Mouse (Mus musculus) c-Kit-positive CD71-negative TER-119-negative erythroid progenitor cells, embryonic 14.5 days (primary cell): ENCODE measurements around the gene Zmym6.
A peak's percentile ranks its signal among the peaks of the same experiment; 100 is the strongest.

Experiments used
- DNase-seq: peaks from one replicate; pipeline ENCODE4 v3.0.0-alpha.2; 2013; ENCODE audit warnings: low read depth

Gene Zmym6

GRCm38 (mm10) chr4:127124331-127124730 lies 47.1 kb downstream of the Zmym6 start:
- DNase-seq: no peak

GRCm38 (mm10) chr4:127125834-127126463 lies 48.8 kb downstream of the Zmym6 start:
- DNase-seq: peak; percentile 79

GRCm38 (mm10) chr4:127134687-127135086 lies 57.5 kb downstream of the Zmym6 start:
- DNase-seq: no peak

- no peak for DNase-seq
Observed at GRCm38 (mm10) chr4:127137591-127137990, 60.4 kb downstream of the Zmym6 start.

DNA sequence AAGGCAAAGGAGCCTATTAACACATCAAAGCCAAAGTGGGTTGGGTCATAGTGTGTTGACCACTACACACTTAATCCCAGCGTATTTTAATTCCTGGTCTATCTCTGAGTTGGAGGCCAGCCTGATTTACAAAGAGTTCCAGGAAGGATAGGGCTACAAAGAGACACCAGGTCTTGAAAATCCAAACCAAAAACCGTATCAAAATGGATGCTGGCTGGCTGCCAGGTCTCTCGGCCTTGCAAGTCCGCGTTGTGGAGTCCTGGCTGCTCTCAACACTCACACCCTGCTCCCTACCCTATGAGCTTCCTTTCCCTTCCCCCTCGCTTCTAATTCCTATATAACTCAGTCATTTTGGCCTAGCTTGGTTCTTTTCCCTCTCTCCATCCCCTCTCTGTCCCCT lies 61.3 kb downstream of the Zmym6 start:
- DNase-seq: no peak

DNA sequence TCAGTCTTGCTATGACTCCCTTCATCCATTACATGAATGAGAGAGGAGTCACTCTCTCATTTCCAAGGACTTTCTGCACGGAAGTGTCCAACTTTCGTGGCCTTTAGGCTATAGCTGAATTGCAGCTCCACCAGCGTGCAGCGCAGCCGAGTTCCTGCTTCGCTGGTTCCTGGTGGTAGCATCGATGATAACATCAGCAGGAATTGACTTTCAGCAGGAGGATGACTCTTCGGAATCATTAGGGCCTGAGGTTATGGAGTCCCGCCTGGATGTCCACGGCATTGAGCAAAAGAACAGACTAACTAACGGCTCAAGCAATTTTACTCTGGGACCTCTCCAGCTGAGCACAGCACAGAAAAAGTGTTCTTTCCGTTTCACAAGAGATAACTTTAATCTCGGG lies 72.8 kb downstream of the Zmym6 start:
- no peak for DNase-seq

DNA sequence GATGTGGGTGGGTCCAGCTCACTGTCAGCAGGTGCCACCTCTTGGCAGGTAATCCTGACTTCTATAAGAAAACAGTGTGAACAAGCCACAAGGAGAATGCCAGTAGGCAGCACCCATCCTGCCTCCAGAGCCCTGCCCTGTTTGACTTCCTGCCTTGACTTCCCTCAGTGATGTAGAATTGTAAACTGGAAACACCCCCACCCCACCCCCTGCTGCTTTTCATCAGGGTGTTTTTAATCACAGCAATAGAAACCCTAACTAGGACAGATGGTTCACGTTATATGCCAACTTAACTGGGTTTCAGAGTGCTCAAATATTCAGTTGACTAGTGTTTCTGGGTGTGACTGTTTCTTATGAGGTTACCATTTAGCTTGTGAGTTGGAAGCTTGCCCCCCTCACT lies 76.2 kb downstream of the Zmym6 start:
- no peak for DNase-seq

- DNase-seq: no peak
Observed at GRCm38 (mm10) chr4:127155757-127156156, 78.6 kb downstream of the Zmym6 start.

GRCm38 (mm10) chr4:127157746-127158145 lies 80.6 kb downstream of the Zmym6 start:
- no peak for DNase-seq

DNA sequence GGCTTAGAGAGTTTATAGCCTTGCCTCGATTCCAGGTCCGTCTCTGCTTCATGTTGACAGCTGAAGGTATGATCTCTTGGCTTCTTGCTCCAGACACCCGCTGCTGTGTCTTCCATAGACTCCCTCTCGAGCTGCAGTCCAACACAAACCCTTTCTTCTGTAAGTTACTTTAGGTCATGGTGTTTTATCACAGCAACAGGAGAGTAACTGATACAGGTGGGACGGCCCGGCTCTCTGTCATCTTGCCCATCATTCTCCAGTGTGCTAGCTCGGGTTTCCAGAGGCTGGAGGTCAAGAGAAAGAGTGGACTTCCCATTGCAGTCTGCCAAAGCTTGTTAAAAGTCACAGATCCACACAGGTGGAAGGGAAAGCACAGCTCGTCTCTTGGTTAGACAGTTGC lies 86.7 kb downstream of the Zmym6 start:
- DNase-seq: no peak

GRCm38 (mm10) chr4:127167096-127167495 lies 89.9 kb downstream of the Zmym6 start:
- no peak for DNase-seq

DNA sequence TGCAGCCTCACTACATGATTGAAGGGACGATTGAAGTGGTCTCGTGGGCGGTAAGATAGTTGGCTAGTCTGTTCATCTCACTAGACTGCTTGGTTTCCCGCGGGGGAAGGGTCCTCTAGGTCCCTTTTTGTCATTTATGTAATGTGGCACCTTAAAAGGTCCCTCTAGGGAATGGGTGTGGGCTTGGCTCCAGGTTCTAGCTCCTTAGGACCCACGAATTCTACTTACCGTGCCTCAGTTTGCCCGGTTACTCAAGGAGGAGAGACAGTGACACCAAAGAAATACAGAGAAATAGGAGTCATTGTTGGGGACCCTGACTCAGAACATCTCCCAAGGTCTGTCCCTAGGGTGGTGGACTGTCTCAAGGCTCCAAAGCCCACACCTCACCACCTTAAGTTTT lies 90.5 kb downstream of the Zmym6 start:
- DNase-seq: no peak

DNA sequence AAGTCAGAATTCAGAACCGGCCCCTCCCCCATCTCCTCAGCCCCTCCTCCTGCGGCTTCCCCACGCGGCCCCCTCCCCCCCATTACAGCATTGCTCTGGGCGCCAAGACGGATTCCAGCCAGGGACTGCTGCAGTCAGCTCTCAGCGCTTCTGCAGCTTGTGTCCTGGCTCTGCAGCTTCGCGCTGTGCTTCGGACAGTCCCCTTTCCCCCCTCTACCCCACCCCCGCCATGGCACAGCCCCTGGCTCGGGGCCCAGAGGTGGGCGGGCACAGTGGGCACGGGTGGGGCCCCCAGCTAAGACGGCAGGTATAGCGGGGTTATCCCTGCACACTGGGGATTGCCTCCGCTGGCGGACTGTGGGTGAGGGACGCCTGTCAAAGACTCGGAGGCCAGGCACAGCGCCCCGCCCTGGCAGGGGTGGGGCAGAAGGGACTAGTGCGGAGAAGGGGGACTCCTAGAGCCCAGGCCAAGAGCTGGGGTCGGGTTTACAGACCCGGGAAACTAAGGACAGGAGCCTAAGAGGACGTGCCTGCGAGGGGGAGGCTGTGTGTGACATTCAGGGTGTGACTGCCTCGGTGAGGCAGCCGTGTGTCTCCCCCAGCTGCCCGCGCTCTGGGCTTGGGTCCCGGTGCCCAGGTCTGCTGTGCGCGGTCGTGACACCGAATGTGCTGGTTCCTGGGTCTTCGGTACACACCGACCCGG lies 91.2 kb downstream of the Zmym6 start:
- DNase-seq: no peak

DNA sequence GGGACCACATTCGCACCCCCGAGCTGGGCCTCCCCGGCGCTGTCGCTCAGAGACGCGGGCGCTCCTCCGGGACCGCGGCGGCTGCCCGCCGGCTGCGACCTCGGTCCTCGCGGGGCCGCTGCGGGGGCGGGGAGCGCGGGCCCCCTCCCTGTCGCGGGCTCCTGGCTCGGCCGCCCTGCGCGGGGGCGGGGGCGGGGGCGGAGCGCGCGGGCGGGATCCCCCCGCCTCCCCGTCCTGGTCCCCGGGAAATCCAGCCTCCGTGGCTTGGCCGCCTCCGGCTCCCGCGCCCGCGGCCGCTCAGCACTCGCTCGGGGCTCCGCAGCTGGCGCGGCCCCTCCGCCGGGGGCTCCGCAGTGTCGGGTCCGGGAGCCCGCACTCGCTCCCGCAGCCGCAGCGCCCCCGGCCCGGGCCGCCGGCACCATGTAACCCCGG lies 91.7 kb downstream of the Zmym6 start, which contains the start of gene Dlgap3:
Gene Dlgap3, plus strand, starts transcription at position 291 of the 432 bp plus-strand sequence.
- DNase-seq: no peak

GRCm38 (mm10) chr4:127169346-127170221 lies 92.4 kb downstream of the Zmym6 start:
- DNase-seq: no peak

DNA sequence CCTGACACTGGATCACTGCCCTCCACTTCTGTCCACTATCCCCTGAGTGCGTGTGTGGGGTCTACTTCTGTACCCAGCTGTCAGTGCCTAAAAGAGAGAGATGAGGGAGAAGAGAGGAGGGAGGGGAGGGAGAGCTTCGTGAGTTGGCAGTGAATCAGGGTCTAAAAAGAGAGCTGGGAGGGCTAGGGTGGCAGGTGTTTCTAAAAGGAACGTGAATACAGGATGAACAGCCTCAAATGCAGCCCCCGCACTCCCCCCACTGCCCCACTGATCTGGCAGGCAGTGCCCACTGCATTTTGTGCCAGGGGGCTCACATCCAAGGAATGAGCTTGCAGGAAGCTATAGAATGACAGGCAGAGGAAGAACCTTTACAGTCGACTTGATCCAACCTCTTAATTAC lies 93.7 kb downstream of the Zmym6 start:
- no peak for DNase-seq

GRCm38 (mm10) chr4:127171341-127171905 lies 94.2 kb downstream of the Zmym6 start:
- no peak for DNase-seq

DNA sequence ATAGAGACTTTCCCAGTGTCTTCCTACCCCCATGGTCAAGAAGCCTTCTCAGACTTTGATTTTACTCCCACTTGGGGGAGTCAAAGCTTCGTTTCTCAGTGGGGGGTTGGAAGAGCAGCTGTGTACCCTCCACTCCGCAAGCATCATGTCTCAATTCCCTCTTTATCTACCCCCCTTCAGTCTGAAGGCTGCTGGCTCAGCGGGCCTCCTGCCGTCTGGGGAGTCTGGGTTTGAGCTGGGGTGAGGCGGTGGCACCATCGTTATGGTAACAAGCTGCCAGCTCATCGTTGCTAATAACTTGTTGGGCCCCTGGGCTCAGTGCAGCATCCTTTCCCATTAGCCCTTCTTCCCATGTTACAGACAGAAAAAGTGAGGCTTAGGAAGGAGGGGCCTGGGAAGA lies 94.9 kb downstream of the Zmym6 start:
- DNase-seq: no peak

DNA sequence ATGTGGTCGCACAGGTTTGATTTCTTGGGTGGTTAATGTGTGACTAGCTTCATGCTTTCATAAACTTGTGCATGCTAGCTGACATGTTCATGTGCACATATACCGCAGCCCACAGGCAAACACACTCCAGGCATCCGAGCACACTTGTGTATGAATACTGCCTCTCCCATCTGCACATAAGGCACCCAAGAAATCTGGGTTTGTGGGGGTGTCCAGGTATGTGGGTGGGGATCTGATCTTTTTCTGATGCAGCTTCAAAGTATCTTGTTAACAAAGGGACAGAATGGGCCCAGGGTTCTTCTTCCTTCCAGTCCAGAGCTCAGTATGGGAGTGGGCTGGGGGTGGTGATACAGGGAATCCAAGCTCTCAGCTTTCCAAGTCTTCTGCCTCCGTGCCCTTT lies 95.4 kb downstream of the Zmym6 start:
- DNase-seq: no peak

DNA sequence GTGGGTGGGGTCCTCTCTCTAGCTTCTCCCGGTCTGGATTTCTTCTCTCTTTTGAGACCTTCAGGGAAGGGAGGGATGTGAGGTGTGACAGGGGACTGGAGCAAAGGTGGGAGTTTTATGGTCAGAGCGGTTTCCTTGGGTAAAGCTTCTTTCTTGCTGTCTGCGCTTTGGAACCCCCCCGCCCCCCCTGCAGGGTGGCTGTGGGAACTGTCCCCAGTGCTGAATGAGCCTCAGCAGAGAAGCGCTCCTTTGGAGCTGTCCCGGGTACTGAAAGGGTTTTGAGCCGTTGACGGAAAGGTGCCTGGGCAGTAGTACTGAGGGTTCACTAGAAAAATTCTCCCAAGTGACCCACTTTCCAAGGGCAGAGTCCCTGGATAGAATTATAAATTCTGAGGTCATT lies 96.3 kb downstream of the Zmym6 start:
- peak; percentile 65 for DNase-seq
